Mouse (Mus musculus): Measurements from ENCODE around the gene Sh2b3.
A peak's percentile ranks its signal among the peaks of the same experiment; 100 is the strongest.

Gene Sh2b3

DNA sequence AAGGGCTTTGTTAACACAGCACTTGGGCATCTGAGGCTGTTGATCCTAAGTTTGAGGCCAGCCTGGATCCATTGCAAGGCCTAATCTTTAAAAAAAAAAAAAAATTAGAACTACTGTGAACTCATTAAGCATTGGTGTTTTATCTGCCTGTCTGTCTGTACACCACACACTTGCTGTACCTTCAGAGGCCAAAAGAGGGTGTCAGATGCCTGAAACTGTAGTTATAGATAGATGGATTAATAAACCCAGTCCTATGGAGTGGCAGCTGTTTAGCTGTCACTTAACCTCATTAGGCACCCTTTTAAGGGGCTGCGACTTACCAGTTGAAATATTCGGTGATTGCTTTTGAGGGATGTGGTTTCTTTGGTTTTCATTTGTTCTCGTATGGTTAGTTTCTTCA, 41.6 kb downstream of the Sh2b3 start:
- peak; percentile 60 for DNase-seq (ENCODE audit: low read depth, low spot score)

DNA sequence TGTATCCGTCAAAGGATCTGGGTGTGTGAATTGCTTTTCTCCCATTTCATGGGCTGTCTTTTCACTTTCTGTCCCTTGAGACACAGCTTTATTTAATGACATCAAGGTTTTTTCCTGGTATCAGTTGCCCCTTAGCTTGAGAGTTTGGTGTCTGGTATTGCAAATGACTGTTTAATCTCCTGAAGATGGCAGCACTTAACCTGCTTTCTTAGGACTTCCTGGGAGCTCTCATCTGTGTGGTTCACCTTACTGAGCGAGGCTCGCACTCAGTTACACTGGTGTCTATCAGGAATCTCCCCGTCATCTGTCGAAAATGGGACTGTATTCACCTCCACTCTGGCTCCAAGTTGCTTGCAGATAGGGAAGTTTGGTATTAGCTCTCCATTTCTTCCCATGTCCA, 46.4 kb downstream of the Sh2b3 start:
- peak; percentile 38 for DNase-seq (ENCODE audit: low read depth, low spot score)

DNA sequence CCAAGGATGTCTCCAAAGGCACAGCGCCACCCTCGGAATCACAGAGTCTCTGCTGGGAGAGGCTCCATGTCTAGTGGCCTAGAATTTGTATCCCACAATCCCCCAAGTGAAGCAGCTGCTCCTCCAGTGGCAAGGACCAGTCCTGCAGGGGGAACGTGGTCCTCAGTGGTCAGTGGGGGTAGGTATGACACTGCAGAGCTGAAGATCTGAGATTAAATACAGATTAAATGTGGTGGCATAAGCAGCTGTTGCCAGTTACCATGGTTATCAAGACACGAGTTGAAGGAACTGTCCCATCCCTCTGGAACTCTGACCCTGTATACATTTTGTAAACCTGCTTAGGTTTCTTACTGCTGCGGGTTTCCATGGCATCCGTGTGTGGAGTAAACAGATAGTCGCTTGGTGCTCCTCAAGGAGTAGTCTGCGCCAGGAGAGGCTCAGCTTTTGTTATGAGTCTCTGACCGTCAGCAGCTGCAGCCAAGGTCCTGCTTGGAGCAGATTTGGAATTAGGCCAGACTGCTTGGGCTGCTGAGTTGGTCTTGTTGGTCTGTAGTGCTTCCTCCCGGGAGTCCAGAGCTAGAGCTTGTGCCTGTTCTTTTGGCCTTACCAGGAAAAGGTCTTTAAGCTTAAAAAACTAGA, 53.5 kb downstream of the Sh2b3 start:
- no peak for DNase-seq (ENCODE audit: low read depth, low spot score)

DNA sequence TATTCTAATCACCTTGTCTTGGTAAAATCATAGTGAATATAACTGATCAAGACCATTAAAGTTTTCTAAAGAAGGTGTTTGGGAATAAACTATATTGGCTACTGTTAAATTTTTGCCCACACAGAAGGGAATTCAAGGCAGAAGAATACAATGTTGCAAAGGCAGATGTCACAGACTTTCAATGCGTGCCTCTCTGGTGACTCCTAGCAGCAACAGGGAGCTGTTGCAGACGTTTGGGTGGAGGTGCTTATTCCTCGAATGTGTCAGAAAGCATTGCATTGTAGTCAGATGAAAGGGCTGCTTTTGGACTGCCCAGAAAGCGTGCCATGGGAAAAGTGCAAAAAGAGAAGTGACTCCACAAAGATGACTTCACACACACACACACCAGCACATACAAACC, 55.0 kb downstream of the Sh2b3 start:
- DNase-seq (ENCODE audit: low read depth, low spot score), result no peak

DNA sequence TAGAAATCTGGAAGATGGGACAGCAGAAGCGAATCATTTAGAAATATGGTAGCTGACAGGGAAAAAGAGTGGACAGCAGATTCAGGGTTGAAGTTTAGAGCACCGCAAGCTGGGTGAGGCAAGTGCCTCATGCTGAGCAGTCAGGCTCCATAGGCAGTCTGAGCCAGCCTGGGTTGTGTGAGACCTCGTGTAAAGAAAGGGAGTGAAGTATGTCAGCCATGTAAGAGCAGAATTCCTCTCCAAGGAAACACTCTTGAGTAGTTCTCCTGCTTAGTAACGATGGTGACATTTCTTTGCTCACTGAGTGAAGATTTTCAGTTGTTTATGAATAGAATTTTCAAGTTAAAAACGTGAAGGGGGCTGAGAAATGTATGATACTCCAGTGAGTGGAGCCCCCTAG, 57.3 kb downstream of the Sh2b3 start:
- DNase-seq (ENCODE audit: low read depth, low spot score), result no peak

DNA sequence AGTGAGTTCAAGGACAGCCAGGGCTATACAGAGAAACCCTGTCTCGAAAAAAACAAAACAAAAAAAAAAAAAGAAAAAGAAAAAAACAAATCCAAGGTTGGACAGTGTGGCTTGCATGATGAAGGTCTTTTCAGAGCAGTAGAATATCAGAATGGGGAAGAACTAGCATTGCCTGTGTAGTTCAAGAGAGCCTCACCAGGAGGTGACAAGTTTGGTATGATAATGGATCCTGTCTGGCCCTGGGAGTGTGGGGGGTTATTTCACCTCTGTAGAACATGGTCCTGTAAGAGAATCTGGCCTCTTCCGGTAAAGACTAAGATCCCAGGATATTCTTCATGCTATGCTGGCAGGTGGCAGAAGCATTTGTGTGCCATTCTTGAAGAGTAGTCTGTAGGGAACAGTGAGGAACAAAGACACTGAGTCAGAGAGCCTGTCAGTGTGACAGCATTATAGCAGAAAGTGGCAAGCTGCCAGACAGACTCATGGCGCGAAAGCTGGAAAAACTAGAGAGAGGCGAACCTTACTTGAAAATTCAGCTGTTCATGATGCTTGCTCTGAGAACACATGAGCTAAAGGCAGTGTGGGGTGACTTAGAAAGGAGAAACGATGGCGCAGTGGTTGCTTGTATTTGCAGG, 58.8 kb downstream of the Sh2b3 start:
- DNase-seq (ENCODE audit: low read depth, low spot score), result no peak

DNA sequence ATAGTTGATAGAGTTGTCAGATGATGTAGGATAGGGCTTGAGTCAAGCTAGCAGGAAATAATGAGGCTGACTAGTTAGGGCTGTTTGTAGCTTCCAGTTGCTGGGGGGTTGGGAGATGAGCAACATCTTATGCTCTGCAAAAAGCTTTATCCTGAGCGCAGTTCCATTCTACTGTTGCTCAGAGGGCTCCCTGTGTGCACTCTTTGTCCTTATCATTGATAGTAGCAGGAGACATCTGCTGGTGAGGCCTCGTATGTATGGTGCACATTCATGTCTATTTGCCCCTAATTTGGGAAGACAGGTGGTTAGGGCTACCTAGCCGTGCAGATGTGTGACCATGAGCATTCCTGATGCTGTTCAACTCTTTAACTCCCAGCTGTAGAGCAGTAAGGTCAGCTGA, 65.8 kb downstream of the Sh2b3 start:
- DNase-seq (ENCODE audit: low read depth, low spot score), result no peak

DNA sequence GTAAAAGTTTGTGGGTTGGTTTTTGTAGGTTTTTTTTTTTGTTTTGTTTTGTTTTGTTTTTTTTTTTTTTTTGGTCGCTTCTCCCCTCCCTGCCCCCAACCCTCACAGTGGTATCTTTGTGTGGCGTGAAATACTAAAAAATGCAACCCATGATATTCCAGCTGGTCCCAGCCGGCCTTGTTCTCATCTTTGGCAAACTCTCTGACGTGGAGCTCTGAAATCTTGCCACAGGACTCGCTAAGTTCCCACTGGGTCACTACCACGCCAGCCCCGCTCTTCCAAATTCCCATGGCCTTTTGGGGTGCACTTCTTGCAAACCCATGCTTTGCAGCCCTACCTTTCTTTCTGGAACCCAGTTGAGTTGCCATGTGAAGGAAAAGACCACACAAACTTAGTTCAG, 67.6 kb downstream of the Sh2b3 start:
- no peak for DNase-seq (ENCODE audit: low read depth, low spot score)

DNA sequence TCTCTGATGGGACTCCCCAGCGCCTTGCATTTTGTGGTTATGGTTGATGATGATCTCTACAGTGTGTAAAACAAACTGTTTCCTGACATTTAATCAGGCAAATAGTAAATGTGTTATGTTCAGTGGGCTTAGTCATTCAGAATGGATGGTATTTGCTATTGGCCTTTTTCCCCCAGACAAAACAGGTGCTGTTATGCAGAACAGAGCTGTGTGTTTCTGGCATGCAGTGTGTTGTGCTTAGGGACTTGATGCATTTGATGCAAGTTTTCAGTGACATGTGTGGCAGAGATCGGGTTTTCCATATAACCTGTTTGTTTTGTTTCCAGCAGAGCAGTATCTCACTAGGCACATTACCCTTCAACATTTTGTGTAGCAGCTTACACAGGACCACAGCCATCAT, 69.9 kb downstream of the Sh2b3 start:
- no peak for DNase-seq (ENCODE audit: low read depth, low spot score)

DNA sequence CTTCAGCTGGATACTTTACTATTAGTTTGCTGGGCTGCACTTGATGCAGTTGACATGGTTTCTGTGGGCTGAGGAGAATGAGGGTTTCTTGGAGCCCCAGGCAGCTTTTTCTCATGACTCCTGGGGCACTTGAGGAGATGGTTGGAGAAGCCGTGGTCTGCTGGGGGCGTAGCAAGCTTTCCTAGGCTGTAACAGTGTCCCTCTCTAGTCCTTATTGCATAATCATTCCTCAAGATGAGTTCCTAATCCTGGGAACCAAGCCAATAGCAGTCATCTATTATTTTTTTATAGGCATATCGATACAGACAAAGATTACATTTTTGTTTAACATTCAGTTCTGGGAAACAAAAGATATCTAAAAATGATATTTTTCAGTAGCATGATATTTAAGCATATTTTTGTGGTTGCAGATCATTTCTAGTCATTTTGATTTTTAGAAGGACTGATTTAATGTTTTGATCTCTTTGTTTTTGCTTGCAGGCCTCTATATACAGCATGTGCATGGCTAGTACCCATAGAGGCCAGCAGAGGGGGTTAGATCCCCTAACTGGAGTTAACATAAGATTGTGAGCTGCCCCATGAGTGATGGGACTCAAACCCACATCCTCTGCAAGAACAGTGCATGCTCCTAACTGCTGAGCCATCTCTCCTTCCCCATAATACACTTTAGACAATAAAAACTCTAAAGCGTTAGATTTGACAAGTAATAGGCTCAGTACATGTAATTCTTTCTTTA, 71.2 kb downstream of the Sh2b3 start:
- peak; percentile 11 for DNase-seq (ENCODE audit: low read depth, low spot score)
